Mouse (Mus musculus): ENCODE measurements around the gene Sema7a.

DNA sequence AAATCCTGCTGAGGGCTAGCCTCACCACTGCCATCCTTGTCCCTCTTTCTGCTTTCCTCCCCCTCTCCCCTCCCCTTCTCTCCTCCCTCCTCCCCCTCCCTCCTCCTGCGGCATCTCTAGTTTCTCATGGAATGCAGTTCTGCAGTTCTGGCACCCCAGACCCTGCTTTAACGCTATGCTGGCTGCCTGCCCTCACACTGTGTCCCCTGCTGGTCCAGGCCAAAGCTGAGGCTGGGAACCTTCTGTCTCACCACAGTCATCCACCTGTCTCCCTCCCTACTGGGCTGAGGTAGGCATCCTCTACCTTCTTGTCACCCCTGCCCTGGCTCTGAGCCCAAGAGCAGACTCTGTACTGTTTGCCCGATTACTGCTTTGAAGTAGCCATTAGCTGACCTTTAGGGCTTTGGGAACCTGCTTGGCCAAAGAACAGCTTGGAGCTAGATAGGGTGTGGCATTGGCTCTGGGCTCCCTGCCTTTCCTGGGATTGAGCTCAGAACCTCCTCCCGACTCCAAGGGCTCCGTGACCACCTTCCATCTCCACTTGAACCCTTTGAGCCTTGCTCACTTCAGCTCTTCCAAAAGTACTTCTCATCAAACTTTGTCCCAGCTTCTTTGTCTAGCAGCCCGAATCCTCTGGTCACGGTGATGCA lies 7.6 kb downstream of the Sema7a start:
- no peak for TF ChIP-seq TAL1 (IDR thresholded peaks at IDR 0.05; ENCODE audit: low read length)
- no peak for TF ChIP-seq GATA1 (IDR thresholded peaks at IDR 0.05; ENCODE audit: low read length)
